Comparison of ENCODE assay signal across 26 mouse cellular contexts in the genomic region with DNA sequence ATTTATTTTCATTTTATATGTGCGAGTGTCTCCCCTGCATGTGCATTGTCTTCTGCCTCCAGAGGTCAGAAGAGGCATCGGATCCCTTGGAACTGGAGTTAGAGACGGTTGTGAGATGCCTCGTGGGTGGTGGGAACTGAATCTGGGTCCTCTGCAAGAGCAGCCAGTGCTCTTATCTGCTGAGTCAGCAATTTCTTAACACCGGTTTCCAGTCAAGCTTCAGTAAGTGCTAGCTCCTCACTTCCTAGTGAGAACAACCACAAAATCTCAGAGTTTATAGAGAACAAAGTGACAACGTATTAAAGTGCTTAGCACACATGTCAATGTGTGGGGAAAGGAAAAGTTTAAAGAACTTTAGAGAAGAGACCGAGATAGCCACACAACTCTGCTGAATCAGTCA. TPM values are rescaled to one million over a fixed set of nuclear protein-coding genes. Genes with fewer than 3 reads are reported as not detected.
A peak's percentile ranks its signal among the peaks of the same experiment; 100 is the strongest.
DNase-seq lines count a peak whose midpoint lies in the region; ATAC-seq and TF ChIP-seq lines count a peak whose summit lies in the region.
"Had no signal": no experiment of that assay in that cellular context is flagged by ENCODE, and none has a peak within 500 bp of the region (broad histone marks: within the 10 kb centered on the region; RNA-seq: fewer than 3 reads in every experiment).

No protein-coding gene starts in this region.

- ATAC-seq in intestine, embryonic 14.5 days (replicated peaks; ENCODE audit: low FRiP score, low TSS enrichment, low read depth) = no peak
- no peak for ATAC-seq in intestine, embryonic 15.5 days
- no peak for ATAC-seq in midbrain, embryonic 14.5 days (ENCODE audit: low FRiP score, low TSS enrichment)
- no peak for ATAC-seq in midbrain, embryonic 16.5 days
- ATAC-seq: forebrain, postnatal 0 days; inflammation-experienced regulatory T-cells, adult 6 months had no signal

- peaks cover 56% of the 10 kb centered on the region for H3K36me3 ChIP-seq in intestine, embryonic 14.5 days (ENCODE audit: control insufficient read depth, insufficient read depth, low read length)
- H3K36me3 ChIP-seq in intestine, embryonic 15.5 days = 0 out of 2 replicates have a peak, but pooled peaks cover 27% of the 10 kb centered on the region
- peaks cover 53% of the 10 kb centered on the region for H3K36me3 ChIP-seq in midbrain, embryonic 14.5 days (ENCODE audit: control insufficient read depth, insufficient read depth, low read length)
- H3K36me3 ChIP-seq in midbrain, embryonic 16.5 days (ENCODE audit: control insufficient read depth, insufficient read depth, low read length) = peaks cover 21% of the 10 kb centered on the region

- 96% methylated on average over 7 of the region's 7 CpGs for WGBS in intestine, embryonic 14.5 days
- WGBS in intestine, embryonic 15.5 days = 92% methylated on average over 7 of the region's 7 CpGs
- 90% methylated on average over 7 of the region's 7 CpGs for WGBS in midbrain, embryonic 14.5 days
- 93% methylated on average over 7 of the region's 7 CpGs for WGBS in midbrain, embryonic 16.5 days

- H3K27ac ChIP-seq in gastrocnemius, adult 2 months = peak overlapping the region; percentile 89
- no peak overlapping the region for H3K27ac ChIP-seq in intestine, embryonic 14.5 days (ENCODE audit: low read depth)
- no peak overlapping the region for H3K27ac ChIP-seq in intestine, embryonic 15.5 days
- peak overlapping the region; percentile 41; the same call in 1 of the 2 replicates for H3K27ac ChIP-seq in midbrain, embryonic 14.5 days (replicated peaks; ENCODE audit: low read depth, low read length)
- H3K27ac ChIP-seq in midbrain, embryonic 16.5 days (ENCODE audit: low read length) = no peak overlapping the region
- H3K27ac ChIP-seq: heart, embryonic 10.5 days; heart, embryonic 15.5 days; liver, embryonic 13.5 days; midbrain, embryonic 10.5 days; neural tube, embryonic 12.5 days had no signal

- H3K9me3 ChIP-seq in intestine, embryonic 14.5 days (ENCODE audit: control insufficient read depth, low read length) = no peaks in the 10 kb centered on the region
- no peaks in the 10 kb centered on the region for H3K9me3 ChIP-seq in intestine, embryonic 15.5 days
- no peaks in the 10 kb centered on the region for H3K9me3 ChIP-seq in midbrain, embryonic 14.5 days (ENCODE audit: control insufficient read depth, low read length)
- H3K9me3 ChIP-seq in midbrain, embryonic 16.5 days (replicated peaks; ENCODE audit: control insufficient read depth, low read length, poor library complexity, severe bottlenecking) = no peaks in the 10 kb centered on the region
- H3K9me3 ChIP-seq: forebrain, embryonic 12.5 days; heart, embryonic 10.5 days; heart, embryonic 15.5 days; liver, embryonic 13.5 days; midbrain, embryonic 10.5 days; neural tube, embryonic 12.5 days had no signal

- H3K4me3 ChIP-seq in gastrocnemius, adult 2 months = peak overlapping the region; percentile 71
- no peak overlapping the region for H3K4me3 ChIP-seq in intestine, embryonic 14.5 days (ENCODE audit: low read depth, low read length)
- H3K4me3 ChIP-seq in intestine, embryonic 15.5 days (replicated peaks) = no peak overlapping the region
- H3K4me3 ChIP-seq in midbrain, embryonic 14.5 days (replicated peaks; ENCODE audit: low read depth, low read length) = no peak overlapping the region
- H3K4me3 ChIP-seq in midbrain, embryonic 16.5 days (ENCODE audit: low read depth, low read length) = no peak overlapping the region
- H3K4me3 ChIP-seq: forebrain, embryonic 12.5 days; heart, embryonic 10.5 days; heart, embryonic 15.5 days; liver, embryonic 13.5 days; midbrain, embryonic 10.5 days; neural tube, embryonic 12.5 days had no signal

- intact Hi-C loops in gastrocnemius, adult 2 months (cut with DNase I) = loop anchor here (5.0 kb wide), 1 partner anchor 69 kb away; no protein-coding TSS in a partner anchor

- no peak overlapping the region for H3K4me2 ChIP-seq in intestine, embryonic 14.5 days (ENCODE audit: low read length)
- H3K4me2 ChIP-seq in intestine, embryonic 15.5 days (replicated peaks) = no peak overlapping the region
- H3K4me2 ChIP-seq in midbrain, embryonic 14.5 days (ENCODE audit: low read length) = no peak overlapping the region
- no peak overlapping the region for H3K4me2 ChIP-seq in midbrain, embryonic 16.5 days (ENCODE audit: low read length)
- H3K4me2 ChIP-seq: forebrain, embryonic 12.5 days; heart, embryonic 15.5 days; liver, embryonic 13.5 days; lung, embryonic 14.5 days; neural tube, embryonic 12.5 days had no signal

- no peak for DNase-seq in gastrocnemius, adult 2 months
- DNase-seq in gastrocnemius, postnatal 4 days (ENCODE audit: low spot score in 2 of 2) = no peak
- DNase-seq in intestine, embryonic 14.5 days (ENCODE audit: low spot score) = peak; percentile 32
- DNase-seq in midbrain, embryonic 14.5 days = no peak
- no peak for DNase-seq in kidney, postnatal 14 days
- DNase-seq: adrenal gland, postnatal 25 days; cerebellum, adult 11-12 months; cerebellum, postnatal 14 days; forebrain, postnatal 0 days; gastrocnemius, postnatal 10 days; kidney, adult 2 months; kidney, postnatal 4 days; left cerebral cortex, postnatal 4 days; liver, embryonic 13.5 days; lung, embryonic 14.5 days; right cerebral cortex, adult 18-20 months; spleen, adult 18-20 months; thymus, postnatal 14 days had no signal

- H3K9ac ChIP-seq in intestine, embryonic 14.5 days (ENCODE audit: low read length) = no peak overlapping the region
- H3K9ac ChIP-seq in intestine, embryonic 15.5 days = no peak overlapping the region
- no peak overlapping the region for H3K9ac ChIP-seq in midbrain, embryonic 14.5 days (replicated peaks; ENCODE audit: low read length)
- no peak overlapping the region for H3K9ac ChIP-seq in midbrain, embryonic 16.5 days (ENCODE audit: low read depth, low read length)
- H3K9ac ChIP-seq: forebrain, embryonic 12.5 days; forebrain, postnatal 0 days; heart, embryonic 15.5 days; liver, embryonic 13.5 days; lung, embryonic 14.5 days; neural tube, embryonic 12.5 days had no signal

- TF ChIP-seq CTCF in gastrocnemius, adult 2 months (IDR thresholded peaks at IDR 0.05) = no peak

- no peaks in the 10 kb centered on the region for H3K27me3 ChIP-seq in intestine, embryonic 14.5 days (replicated peaks; ENCODE audit: control insufficient read depth, insufficient read depth, low read length)
- no peaks in the 10 kb centered on the region for H3K27me3 ChIP-seq in intestine, embryonic 15.5 days (replicated peaks)
- no peaks in the 10 kb centered on the region for H3K27me3 ChIP-seq in midbrain, embryonic 14.5 days (ENCODE audit: control insufficient read depth, insufficient read depth, low read length)
- no peaks in the 10 kb centered on the region for H3K27me3 ChIP-seq in midbrain, embryonic 16.5 days (ENCODE audit: control insufficient read depth, insufficient read depth, low read depth, low read length)
- H3K27me3 ChIP-seq: forebrain, embryonic 12.5 days; heart, embryonic 15.5 days; liver, embryonic 13.5 days; neural tube, embryonic 12.5 days had no signal

- no peaks in the 10 kb centered on the region for H3K4me1 ChIP-seq in intestine, embryonic 14.5 days (replicated peaks; ENCODE audit: control insufficient read depth, insufficient read depth, low read length)
- no peaks in the 10 kb centered on the region for H3K4me1 ChIP-seq in intestine, embryonic 15.5 days (replicated peaks)
- H3K4me1 ChIP-seq in midbrain, embryonic 14.5 days (ENCODE audit: control insufficient read depth, insufficient read depth, low read length) = no peaks in the 10 kb centered on the region
- H3K4me1 ChIP-seq in midbrain, embryonic 16.5 days (ENCODE audit: control insufficient read depth, insufficient read depth, low read length) = no peaks in the 10 kb centered on the region; the same call in 1 of the 2 replicates
- H3K4me1 ChIP-seq: heart, embryonic 10.5 days had no signal

RNA-seq across cellular contexts. Expression of gene Lsm6, which starts 9.2 kb away (rescaled TPM):
- total RNA-seq in gastrocnemius, adult 2 months (2021) = 100 to 1,000 TPM in 1 of 2 experiments, 10 to 100 TPM in 1; 75.0 to 107 TPM
- total RNA-seq in gastrocnemius, postnatal 4 days (2021) = 100 to 1,000 TPM; 159 to 179 TPM
- polyA plus RNA-seq in intestine, embryonic 14.5 days (2014; fragmentation: Nextera tagmentation; extraction: Ambion mirVana) = 224 and 229 TPM in 2 replicates
- polyA plus RNA-seq in intestine, embryonic 15.5 days (2015; fragmentation: Nextera tagmentation; extraction: Ambion mirVana) = 170 and 198 TPM in 2 replicates
- 165 and 179 TPM in 2 replicates for polyA plus RNA-seq in midbrain, embryonic 14.5 days (2014; fragmentation: Nextera tagmentation; extraction: Ambion mirVana)
- polyA plus RNA-seq in midbrain, embryonic 16.5 days (2015; fragmentation: Nextera tagmentation; extraction: Ambion mirVana) = 124 and 130 TPM in 2 replicates

Comparison
In these comparisons a context has a peak if more than half of its experiments do, and no peak if none do; other contexts are left out.
1. H3K27ac ChIP-seq: peak in gastrocnemius, adult 2 months (single experiment) and midbrain, embryonic 14.5 days (single experiment); none in intestine, embryonic 14.5 days (single experiment), intestine, embryonic 15.5 days (single experiment) and midbrain, embryonic 16.5 days (single experiment).